Mouse (Mus musculus) embryonic facial prominence, embryonic 15.5 days (tissue): ENCODE measurements at regions not wholly inside any gene's neighbourhood (a gene's known extent, or its start where the extent isn't known, plus 50 kb on each side); places are given as distances from the start of the nearest gene placed in this dataset.

Source experiments
- ATAC-seq: fragments of 200-750 bp; cut with Nextera tagmentation; 2 replicates; pipeline ENCODE4 v1.8.0; 2017; ENCODE audit warnings: low read depth, moderate TSS enrichment; ENCODE audit not compliant: insufficient number of reproducible peaks, low FRiP score, low TSS enrichment
- H3K27ac ChIP-seq: fragments of 300-500 bp; sonication (generic); replicated peaks from 2 replicates; pipeline ENCODE4 v1.5.1; 2015; ENCODE audit warnings: mild to moderate bottlenecking, inconsistent platforms
- H3K27me3 ChIP-seq: fragments of 300-500 bp; sonication (generic); 2 replicates; pipeline ENCODE4 v1.6.1; 2015; ENCODE audit warnings: inconsistent platforms
- H3K36me3 ChIP-seq: fragments of 300-500 bp; sonication (generic); 2 replicates; pipeline ENCODE4 v1.6.1; 2015; ENCODE audit warnings: mild to moderate bottlenecking, inconsistent platforms
- H3K4me1 ChIP-seq: fragments of 300-500 bp; sonication (generic); 2 replicates; pipeline ENCODE4 v1.6.1; 2015; ENCODE audit warnings: inconsistent platforms
- H3K4me2 ChIP-seq: fragments of 300-500 bp; sonication (generic); replicated peaks from 2 replicates; pipeline ENCODE4 v1.6.1; 2015; ENCODE audit warnings: mild to moderate bottlenecking, inconsistent platforms
- H3K4me3 ChIP-seq: fragments of 300-500 bp; sonication (generic); replicated peaks from 2 replicates; pipeline ENCODE4 v1.5.1; 2015; ENCODE audit warnings: mild to moderate bottlenecking, inconsistent platforms
- H3K9ac ChIP-seq: fragments of 300-500 bp; sonication (generic); 2 replicates; pipeline ENCODE4 v1.6.1; 2015; ENCODE audit warnings: inconsistent platforms
- H3K9me3 ChIP-seq: fragments of 300-500 bp; sonication (generic); replicated peaks from 2 replicates; pipeline ENCODE4 v1.6.1; 2016; ENCODE audit warnings: inconsistent platforms
- WGBS: fragments of 180-500 bp; shearing (Covaris S2); methylation state at CpG from one replicate; pipeline ENCODE4 v1.1.7; 2015; 5-methylcytosine and 5-hydroxymethylcytosine counted together

GRCm38 (mm10) chr19:18101423-18102341 is 264.2 kb upstream of the Pcsk5 start:
- 39% methylated on average over 4 of the region's 4 CpGs for WGBS
- ATAC-seq = no peak
- no peak overlapping the region for H3K9ac ChIP-seq
- H3K4me2 ChIP-seq = no peak overlapping the region
- H3K36me3 ChIP-seq = no peaks in the 10 kb centered on the region
- no peak overlapping the region for H3K27ac ChIP-seq
- H3K4me1 ChIP-seq = no peaks in the 10 kb centered on the region
- H3K27me3 ChIP-seq = no peaks in the 10 kb centered on the region
- no peak overlapping the region for H3K4me3 ChIP-seq
- no peaks in the 10 kb centered on the region for H3K9me3 ChIP-seq

- no peak overlapping the region for H3K27ac ChIP-seq
- no peaks in the 10 kb centered on the region for H3K27me3 ChIP-seq
- no peak for ATAC-seq
- no peak overlapping the region for H3K4me3 ChIP-seq
- H3K4me1 ChIP-seq = no peaks in the 10 kb centered on the region
- H3K4me2 ChIP-seq = no peak overlapping the region
- WGBS = 76% methylated on average over 6 of the region's 6 CpGs
- H3K9ac ChIP-seq = no peak overlapping the region
- H3K36me3 ChIP-seq = no peaks in the 10 kb centered on the region
- H3K9me3 ChIP-seq = no peaks in the 10 kb centered on the region
Observed at GRCm38 (mm10) chr19:18083312-18083711, 245.9 kb upstream of the Pcsk5 start.

GRCm38 (mm10) chr19:18068919-18069318 is 231.5 kb upstream of the Pcsk5 start:
- Histone ChIP-seq H3K27me3 (no peaks in the 10 kb centered on the region), H3K9me3 (no peaks in the 10 kb centered on the region), H3K4me1 (peaks cover 12% of the 10 kb centered on the region; the same call in 1 of the 2 replicates), H3K36me3 (no peaks in the 10 kb centered on the region), H3K9ac (no peak overlapping the region), H3K4me2 (no peak overlapping the region), H3K4me3 (no peak overlapping the region), H3K27ac (0 out of 2 replicates have a peak overlapping the region, but pooled peaks have one; percentile 28)
- 22% methylated on average over 5 of the region's 5 CpGs for WGBS
- ATAC-seq = no peak

- H3K27ac ChIP-seq = no peak overlapping the region
- no peak for ATAC-seq
- H3K36me3 ChIP-seq = no peaks in the 10 kb centered on the region
- H3K4me1 ChIP-seq = peaks cover 12% of the 10 kb centered on the region; the same call in 1 of the 2 replicates
- H3K9me3 ChIP-seq = no peaks in the 10 kb centered on the region
- no peak overlapping the region for H3K4me3 ChIP-seq
- 66% methylated on average over 8 of the region's 8 CpGs for WGBS
- H3K9ac ChIP-seq = no peak overlapping the region
- H3K27me3 ChIP-seq = no peaks in the 10 kb centered on the region
- H3K4me2 ChIP-seq = no peak overlapping the region
Observed at GRCm38 (mm10) chr19:18067855-18068494, 230.5 kb upstream of the Pcsk5 start.

GRCm38 (mm10) chr19:18057256-18057890 is 219.9 kb upstream of the Pcsk5 start:
- Histone ChIP-seq H3K27me3 (no peaks in the 10 kb centered on the region), H3K4me2 (no peak overlapping the region), H3K27ac (no peak overlapping the region), H3K9me3 (no peaks in the 10 kb centered on the region), H3K9ac (no peak overlapping the region), H3K4me1 (no peaks in the 10 kb centered on the region), H3K36me3 (no peaks in the 10 kb centered on the region), H3K4me3 (no peak overlapping the region)
- ATAC-seq = no peak
- WGBS = 73% methylated on average over 7 of the region's 7 CpGs

GRCm38 (mm10) chr19:18056414-18057254 is 219.2 kb upstream of the Pcsk5 start:
- no peak overlapping the region for H3K4me2 ChIP-seq
- no peaks in the 10 kb centered on the region for H3K9me3 ChIP-seq
- no peak overlapping the region for H3K27ac ChIP-seq
- ATAC-seq = no peak
- H3K9ac ChIP-seq = no peak overlapping the region
- 54% methylated on average over 21 of the region's 21 CpGs for WGBS
- H3K4me1 ChIP-seq = no peaks in the 10 kb centered on the region
- H3K4me3 ChIP-seq = no peak overlapping the region
- H3K36me3 ChIP-seq = no peaks in the 10 kb centered on the region
- H3K27me3 ChIP-seq = no peaks in the 10 kb centered on the region

- H3K36me3 ChIP-seq = no peaks in the 10 kb centered on the region
- H3K27ac ChIP-seq = no peak overlapping the region
- whole genome bisulfite sequencing = 86% methylated on average over 2 of the region's 2 CpGs
- H3K9me3 ChIP-seq = no peaks in the 10 kb centered on the region
- H3K27me3 ChIP-seq = no peaks in the 10 kb centered on the region
- H3K9ac ChIP-seq = no peak overlapping the region
- no peak for ATAC-seq
- no peak overlapping the region for H3K4me3 ChIP-seq
- no peak overlapping the region for H3K4me2 ChIP-seq
- no peaks in the 10 kb centered on the region for H3K4me1 ChIP-seq
Observed at GRCm38 (mm10) chr19:18050353-18050752, 212.9 kb upstream of the Pcsk5 start.

- WGBS = 50% methylated on average over 1 of the region's 1 CpGs
- H3K36me3 ChIP-seq = no peaks in the 10 kb centered on the region
- H3K9me3 ChIP-seq = no peaks in the 10 kb centered on the region
- H3K4me2 ChIP-seq = no peak overlapping the region
- H3K4me3 ChIP-seq = no peak overlapping the region
- H3K27me3 ChIP-seq = no peaks in the 10 kb centered on the region
- no peak overlapping the region for H3K9ac ChIP-seq
- H3K27ac ChIP-seq = no peak overlapping the region
- no peak for ATAC-seq
- H3K4me1 ChIP-seq = no peaks in the 10 kb centered on the region
Observed at GRCm38 (mm10) chr19:18034225-18034624, 196.8 kb upstream of the Pcsk5 start.

- Histone ChIP-seq H3K36me3 (no peaks in the 10 kb centered on the region), H3K4me3 (no peak overlapping the region), H3K4me2 (no peak overlapping the region), H3K9ac (no peak overlapping the region), H3K4me1 (no peaks in the 10 kb centered on the region), H3K27ac (no peak overlapping the region), H3K27me3 (no peaks in the 10 kb centered on the region), H3K9me3 (no peaks in the 10 kb centered on the region)
- 86% methylated on average over 5 of the region's 5 CpGs for whole genome bisulfite sequencing
- ATAC-seq = no peak
Observed at GRCm38 (mm10) chr19:18033599-18033998, 196.2 kb upstream of the Pcsk5 start.

GRCm38 (mm10) chr19:18025877-18026276 is 188.4 kb upstream of the Pcsk5 start:
- Histone ChIP-seq H3K36me3 (no peaks in the 10 kb centered on the region), H3K4me1 (no peaks in the 10 kb centered on the region), H3K27me3 (no peaks in the 10 kb centered on the region), H3K4me3 (no peak overlapping the region), H3K9ac (no peak overlapping the region), H3K27ac (no peak overlapping the region), H3K4me2 (no peak overlapping the region), H3K9me3 (no peaks in the 10 kb centered on the region)
- no peak for ATAC-seq
- 87% methylated on average over 4 of the region's 4 CpGs for WGBS

GRCm38 (mm10) chr19:18020351-18020750 is 182.9 kb upstream of the Pcsk5 start:
- Histone ChIP-seq H3K9ac (no peak overlapping the region), H3K9me3 (no peaks in the 10 kb centered on the region), H3K4me3 (no peak overlapping the region), H3K4me2 (no peak overlapping the region), H3K27me3 (no peaks in the 10 kb centered on the region), H3K27ac (no peak overlapping the region), H3K36me3 (no peaks in the 10 kb centered on the region), H3K4me1 (no peaks in the 10 kb centered on the region)
- ATAC-seq = no peak
- WGBS = 66% methylated on average over 2 of the region's 2 CpGs
